Mouse (Mus musculus): ENCODE data around the gene Popdc3. TPM values are rescaled to one million over a fixed set of nuclear protein-coding genes. Genes with fewer than 3 reads are reported as not detected.

The Popdc3 gene
- polyA plus RNA-seq, 1 experiment, result not detected

DNA sequence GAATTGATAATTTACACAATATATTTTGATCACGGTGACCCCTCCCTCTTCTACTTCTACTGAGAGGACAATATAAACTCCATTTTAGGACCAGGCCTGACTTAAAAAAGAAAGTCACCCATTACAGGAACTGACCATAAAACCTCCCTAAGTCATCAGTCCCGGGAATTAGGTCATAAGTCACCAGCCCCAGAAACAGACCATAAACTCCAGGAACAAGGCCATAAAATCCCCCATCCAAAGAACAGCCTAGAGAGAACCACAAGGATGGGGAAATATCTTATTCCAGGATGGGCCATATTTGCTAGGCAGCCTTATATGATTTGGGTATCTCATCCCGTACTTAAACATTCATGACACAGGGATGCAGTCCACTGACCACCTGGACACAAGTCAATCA lies 3.6 kb upstream of the Popdc3 start:
- H3K4me1 ChIP-seq (ENCODE audit: control insufficient read depth, insufficient read depth, insufficient read length, low read length), result no peaks in the 10 kb centered on the region
- no peak overlapping the region for H3K27ac ChIP-seq (replicated peaks; ENCODE audit: low read depth, low read length)
- H3K4me3 ChIP-seq (ENCODE audit: insufficient read depth, low read depth, low read length), result no peak overlapping the region

DNA sequence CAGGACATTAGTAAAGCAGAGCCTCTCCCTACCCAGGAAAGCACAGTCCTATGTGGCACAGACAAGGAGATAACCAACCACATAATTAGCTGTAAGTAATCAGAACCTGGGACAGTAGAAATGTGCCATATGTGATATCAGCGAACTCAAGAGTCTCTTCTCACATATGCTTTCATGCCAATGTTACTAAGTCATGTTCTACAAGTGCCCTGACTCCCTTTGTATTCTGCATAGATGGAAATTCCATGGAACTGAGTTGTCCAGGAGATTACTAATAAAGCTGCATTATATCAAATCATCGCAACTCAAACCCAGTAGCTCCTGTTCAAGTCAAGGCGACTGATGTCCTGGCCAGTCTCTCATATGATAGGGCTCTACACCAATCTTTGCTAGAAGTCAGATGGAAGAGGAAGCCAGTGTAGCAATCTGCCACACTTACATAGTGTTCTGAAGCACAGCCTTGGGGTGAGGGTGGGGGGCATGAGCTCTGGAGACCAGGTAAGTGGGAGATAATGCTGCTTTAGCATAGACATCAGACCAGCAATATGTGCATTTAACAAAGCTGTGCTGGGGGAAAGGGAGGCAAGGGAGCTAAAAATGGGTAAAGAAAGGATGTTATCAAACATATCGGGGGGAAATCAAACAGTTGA lies 2.9 kb downstream of the Popdc3 start:
- Histone ChIP-seq H3K4me3 (ENCODE audit: insufficient read depth, low read depth, low read length) (no peak overlapping the region), H3K27ac (replicated peaks; ENCODE audit: low read depth, low read length) (no peak overlapping the region)

DNA sequence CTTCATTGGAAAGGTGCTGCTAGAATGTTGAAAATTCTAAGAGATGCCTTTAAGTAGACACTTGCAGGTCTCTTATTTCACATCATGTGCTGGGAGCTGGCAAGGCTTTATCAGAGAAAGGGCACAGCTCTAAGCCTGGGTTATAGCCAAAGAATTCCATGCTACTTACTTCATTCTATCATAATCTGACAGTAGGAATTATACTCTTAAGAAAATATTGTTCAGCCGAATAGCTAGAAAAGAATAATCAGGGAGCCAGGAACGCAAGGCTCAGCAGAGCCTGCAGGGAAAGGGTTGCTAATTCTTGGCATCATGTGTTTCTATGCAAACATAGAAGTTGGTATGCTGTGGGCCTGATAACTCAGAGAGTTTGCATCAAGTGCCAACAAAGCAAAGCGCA lies 3.4 kb downstream of the Popdc3 start:
- Histone ChIP-seq H3K27ac (replicated peaks; ENCODE audit: low read depth, low read length) (no peak overlapping the region), H3K4me3 (ENCODE audit: insufficient read depth, low read depth, low read length) (no peak overlapping the region), H3K4me1 (ENCODE audit: control insufficient read depth, insufficient read depth, insufficient read length, low read length) (no peaks in the 10 kb centered on the region)

More for the DNA sequence above, 2.9 kb downstream of the Popdc3 start:
- H3K4me1 ChIP-seq (ENCODE audit: control insufficient read depth, insufficient read depth, insufficient read length, low read length), result no peaks in the 10 kb centered on the region

DNA sequence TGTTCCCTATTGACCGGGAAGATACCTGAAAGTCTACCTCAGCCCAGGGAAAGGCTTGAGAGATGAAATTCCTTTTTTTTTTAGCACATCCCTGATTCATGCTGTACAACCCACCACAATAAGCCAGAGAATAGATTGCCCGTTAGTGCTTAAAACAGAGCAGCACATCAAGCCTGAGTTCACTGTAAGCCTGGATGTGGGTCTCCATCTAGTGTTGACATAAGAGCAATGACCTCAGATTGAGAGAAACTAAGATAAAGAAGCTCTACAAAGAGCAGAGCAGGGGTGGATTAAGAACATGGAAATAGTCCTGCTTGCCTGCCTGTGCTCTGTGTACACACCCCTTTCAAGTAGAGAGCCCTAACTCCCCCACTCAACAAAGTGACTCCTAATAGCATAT lies 7.6 kb downstream of the Popdc3 start:
- Histone ChIP-seq H3K4me1 (ENCODE audit: control insufficient read depth, insufficient read depth, insufficient read length, low read length) (no peaks in the 10 kb centered on the region), H3K4me3 (ENCODE audit: insufficient read depth, low read depth, low read length) (no peak overlapping the region)

DNA sequence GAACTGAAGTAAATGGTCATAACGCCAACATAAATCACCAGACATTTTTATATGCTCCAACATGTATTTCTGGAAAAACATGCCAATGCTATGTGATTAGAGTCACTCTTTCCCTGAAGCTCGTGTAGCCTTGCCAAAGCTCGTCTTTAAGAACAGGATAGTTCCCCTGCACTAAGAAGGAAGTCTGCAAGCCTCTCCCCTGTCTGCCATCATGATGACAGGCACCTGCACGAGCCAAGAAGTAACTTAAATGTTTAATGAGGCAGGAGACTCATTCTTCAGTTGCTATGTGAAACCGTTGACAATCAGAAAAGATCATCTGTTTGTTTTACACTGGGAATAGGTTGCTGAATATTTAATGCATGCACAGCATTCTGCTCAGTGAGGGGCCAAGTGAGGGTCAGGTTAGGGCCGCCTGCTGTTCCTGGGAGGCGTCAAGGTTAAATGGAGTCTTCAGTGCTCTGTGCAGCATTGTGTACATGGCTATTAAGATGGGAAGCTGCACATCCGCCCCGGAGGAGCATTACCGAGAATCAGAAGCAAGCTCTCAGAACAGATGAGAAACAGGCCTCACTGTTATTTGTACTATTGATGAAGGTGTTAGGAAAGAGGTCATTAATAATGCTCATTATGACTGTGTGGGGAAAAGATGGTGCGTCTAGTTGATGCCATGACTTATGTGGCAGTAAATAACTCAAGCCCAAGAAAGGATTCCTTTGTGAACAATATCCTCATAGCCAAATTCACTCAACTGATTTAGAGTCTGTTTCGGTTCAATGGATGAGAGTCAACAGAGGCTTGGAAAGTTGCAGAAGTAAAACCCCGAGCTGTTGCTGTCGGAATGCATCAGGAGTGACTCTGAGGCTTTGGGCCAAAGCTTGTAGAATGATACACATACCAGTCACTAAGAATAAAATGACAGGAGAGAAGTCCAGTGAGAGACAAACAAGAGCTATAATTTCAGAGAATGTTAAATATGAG lies 15.7 kb downstream of the Popdc3 start:
- Histone ChIP-seq H3K4me3 (ENCODE audit: insufficient read depth, low read depth, low read length) (no peak overlapping the region), H3K27ac (replicated peaks; ENCODE audit: low read depth, low read length) (no peak overlapping the region), H3K4me1 (ENCODE audit: control insufficient read depth, insufficient read depth, insufficient read length, low read length) (no peaks in the 10 kb centered on the region)

More for the DNA sequence above, 7.6 kb downstream of the Popdc3 start:
- no peak overlapping the region for H3K27ac ChIP-seq (replicated peaks; ENCODE audit: low read depth, low read length)

DNA sequence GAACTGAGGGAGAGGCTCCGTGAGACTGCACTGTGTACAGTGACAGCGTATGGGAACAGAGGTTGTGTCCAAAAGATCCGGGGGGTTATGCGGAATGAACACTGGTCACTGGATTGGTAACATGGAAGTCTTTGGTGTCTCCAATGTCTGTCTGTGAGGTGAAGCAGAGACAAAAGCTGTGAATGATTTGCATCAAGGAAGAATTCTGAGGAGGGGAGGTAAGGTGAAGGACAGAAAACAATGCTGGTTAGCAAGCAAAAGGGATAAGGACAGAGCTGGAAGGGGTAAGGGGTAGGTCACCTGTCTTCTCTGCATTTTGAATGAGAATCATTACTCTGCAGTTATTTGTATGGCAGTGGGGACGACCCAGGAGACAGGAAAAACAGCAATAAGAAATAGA lies 16.6 kb downstream of the Popdc3 start:
- Histone ChIP-seq H3K4me3 (ENCODE audit: insufficient read depth, low read depth, low read length) (no peak overlapping the region), H3K4me1 (ENCODE audit: control insufficient read depth, insufficient read depth, insufficient read length, low read length) (no peaks in the 10 kb centered on the region), H3K27ac (replicated peaks; ENCODE audit: low read depth, low read length) (no peak overlapping the region)

DNA sequence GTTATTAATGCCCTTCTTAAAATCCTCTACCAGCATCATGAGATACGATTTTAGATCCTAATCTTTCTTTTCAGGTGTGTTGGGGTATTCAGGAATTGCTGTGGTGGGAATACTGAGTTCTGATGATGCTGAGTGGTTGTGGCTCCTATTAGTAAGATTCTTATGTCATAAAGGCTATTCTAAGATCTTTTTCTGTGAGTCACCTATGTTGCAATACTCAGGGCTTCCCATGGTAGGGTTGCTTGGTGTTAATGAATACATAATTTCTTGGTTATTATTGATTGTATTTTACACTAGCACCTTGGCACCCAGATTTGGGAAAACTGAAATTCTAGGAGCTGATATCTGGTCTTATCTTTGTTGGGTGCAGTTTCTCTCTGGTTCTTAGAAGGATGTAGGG lies 26.7 kb downstream of the Popdc3 start:
- Histone ChIP-seq H3K4me3 (ENCODE audit: insufficient read depth, low read depth, low read length) (no peak overlapping the region), H3K27ac (replicated peaks; ENCODE audit: low read depth, low read length) (no peak overlapping the region), H3K4me1 (ENCODE audit: control insufficient read depth, insufficient read depth, insufficient read length, low read length) (no peaks in the 10 kb centered on the region)

DNA sequence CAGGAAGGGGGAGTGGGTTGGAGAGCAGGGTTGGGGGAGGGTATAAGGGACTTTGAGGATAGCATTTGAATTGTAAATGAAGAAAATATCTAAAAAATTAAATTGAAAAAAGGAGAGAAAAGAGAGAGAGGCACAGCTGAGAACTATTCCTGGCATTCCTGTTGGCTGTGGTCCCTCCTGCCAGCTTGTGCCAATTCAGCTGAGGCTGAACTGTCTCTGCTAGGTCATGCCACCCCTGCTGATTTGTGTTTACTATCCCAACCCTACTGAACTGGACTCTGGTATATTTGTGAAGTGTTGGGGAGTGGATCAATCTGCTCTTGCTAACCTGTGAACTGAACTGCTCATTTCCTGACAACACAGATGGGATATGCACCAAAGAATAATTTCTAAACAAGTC lies 32.3 kb downstream of the Popdc3 start:
- Histone ChIP-seq H3K4me3 (ENCODE audit: insufficient read depth, low read depth, low read length) (no peak overlapping the region), H3K27ac (replicated peaks; ENCODE audit: low read depth, low read length) (no peak overlapping the region), H3K4me1 (ENCODE audit: control insufficient read depth, insufficient read depth, insufficient read length, low read length) (no peaks in the 10 kb centered on the region)

DNA sequence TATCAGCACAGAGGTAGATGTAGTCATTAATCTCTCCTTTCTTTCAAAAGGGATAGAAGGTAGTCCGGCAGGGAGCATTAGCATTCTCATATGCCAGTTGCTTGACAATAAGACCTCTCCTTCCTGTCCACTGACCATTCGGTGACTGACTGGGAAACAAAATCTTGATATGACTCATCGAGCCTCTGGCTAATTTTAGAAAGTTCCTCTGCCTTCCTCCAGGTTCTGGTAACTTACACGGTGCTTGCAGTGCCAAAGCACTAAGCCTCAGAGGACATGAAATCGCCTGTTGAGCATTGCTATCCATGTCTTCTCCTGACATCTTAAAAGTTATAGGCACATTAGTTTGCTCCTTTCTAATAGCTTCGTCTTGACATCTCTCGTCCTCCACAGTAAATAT lies 38.8 kb downstream of the Popdc3 start:
- no peak overlapping the region for H3K27ac ChIP-seq (replicated peaks; ENCODE audit: low read depth, low read length)
- no peaks in the 10 kb centered on the region for H3K4me1 ChIP-seq (ENCODE audit: control insufficient read depth, insufficient read depth, insufficient read length, low read length)
- no peak overlapping the region for H3K4me3 ChIP-seq (ENCODE audit: insufficient read depth, low read depth, low read length)

DNA sequence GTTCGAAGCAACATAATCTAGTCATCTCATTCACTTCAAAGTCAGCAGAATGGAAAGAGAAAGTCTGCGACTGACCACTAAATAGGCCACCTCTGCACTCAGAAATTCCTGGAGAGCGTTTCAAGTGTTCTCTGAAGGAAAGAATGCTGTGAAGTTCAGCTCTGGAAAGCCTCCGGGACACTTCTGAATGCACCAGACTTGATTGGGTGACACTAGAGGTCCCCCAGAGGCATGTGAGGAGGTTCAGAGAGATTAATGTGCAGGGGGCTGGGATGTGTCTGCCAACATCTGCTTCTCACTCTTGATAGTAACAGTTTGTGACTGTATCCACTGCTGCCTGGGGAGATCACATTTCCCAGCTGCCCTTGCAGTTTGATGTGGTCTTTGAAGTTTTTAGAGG lies 52.1 kb downstream of the Popdc3 start:
- Histone ChIP-seq H3K27ac (replicated peaks; ENCODE audit: low read depth, low read length) (no peak overlapping the region), H3K4me3 (ENCODE audit: insufficient read depth, low read depth, low read length) (no peak overlapping the region), H3K4me1 (ENCODE audit: control insufficient read depth, insufficient read depth, insufficient read length, low read length) (no peaks in the 10 kb centered on the region)

DNA sequence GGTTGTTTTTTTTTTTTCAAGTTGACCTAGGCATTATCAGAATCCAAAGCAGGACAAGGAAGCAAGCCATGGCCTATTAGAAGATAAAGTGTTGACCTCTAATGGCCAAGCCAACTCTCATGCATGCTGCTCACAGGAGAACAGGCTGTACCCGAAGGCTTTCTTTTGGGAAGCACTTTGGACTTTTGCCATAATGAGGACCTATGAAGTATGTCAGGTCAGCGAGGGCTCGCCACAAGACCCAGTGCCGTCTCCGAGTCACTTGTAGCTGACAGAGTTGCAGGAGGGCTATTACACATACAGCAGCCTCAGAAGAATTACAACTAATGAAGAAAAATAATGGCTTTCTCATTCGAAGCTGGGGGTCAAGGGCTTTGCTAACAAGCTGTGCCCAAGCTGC lies 55.5 kb downstream of the Popdc3 start:
- Histone ChIP-seq H3K4me1 (ENCODE audit: control insufficient read depth, insufficient read depth, insufficient read length, low read length) (no peaks in the 10 kb centered on the region), H3K27ac (replicated peaks; ENCODE audit: low read depth, low read length) (no peak overlapping the region), H3K4me3 (ENCODE audit: insufficient read depth, low read depth, low read length) (no peak overlapping the region)

DNA sequence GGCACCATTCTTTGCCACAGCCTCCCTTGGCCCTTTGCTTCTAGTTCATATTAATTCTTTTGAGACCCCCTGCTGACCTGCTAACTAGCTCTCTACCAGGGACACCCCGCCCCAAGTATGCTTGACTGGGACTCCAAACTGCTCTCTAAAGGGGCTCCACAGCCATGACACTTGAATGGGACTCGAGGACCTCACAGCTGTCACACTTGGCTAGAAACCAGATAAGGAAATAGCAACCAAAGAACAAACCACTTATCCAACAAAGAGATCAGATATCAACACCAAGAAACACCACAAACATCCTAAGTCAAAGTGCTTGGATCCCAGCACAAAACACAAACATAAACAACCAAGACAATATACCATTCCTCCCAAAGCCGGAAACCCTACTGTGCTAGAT lies 58.4 kb downstream of the Popdc3 start:
- Histone ChIP-seq H3K27ac (replicated peaks; ENCODE audit: low read depth, low read length) (no peak overlapping the region), H3K4me1 (ENCODE audit: control insufficient read depth, insufficient read depth, insufficient read length, low read length) (no peaks in the 10 kb centered on the region), H3K4me3 (ENCODE audit: insufficient read depth, low read depth, low read length) (no peak overlapping the region)

DNA sequence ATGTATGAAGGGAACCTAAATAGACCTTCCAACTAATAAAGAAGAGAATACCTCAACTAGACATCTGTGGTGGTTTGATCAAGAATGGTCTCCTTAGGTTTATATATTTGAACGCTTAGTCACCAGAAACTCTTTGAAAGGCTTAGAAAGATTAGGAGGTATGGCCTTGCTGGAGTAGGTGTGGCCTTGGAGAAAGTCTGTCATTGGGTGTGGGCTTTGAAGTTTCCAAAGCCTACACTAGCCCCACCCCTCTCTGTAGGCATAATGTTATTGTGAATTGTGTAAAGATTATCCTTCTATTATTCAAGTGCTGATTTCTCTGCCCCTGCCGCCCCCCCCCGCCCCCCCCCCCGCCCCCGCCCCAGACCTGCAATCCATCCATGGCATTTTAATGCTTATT lies 59.6 kb downstream of the Popdc3 start:
- Histone ChIP-seq H3K4me1 (ENCODE audit: control insufficient read depth, insufficient read depth, insufficient read length, low read length) (no peaks in the 10 kb centered on the region), H3K4me3 (ENCODE audit: insufficient read depth, low read depth, low read length) (no peak overlapping the region), H3K27ac (replicated peaks; ENCODE audit: low read depth, low read length) (no peak overlapping the region)

DNA sequence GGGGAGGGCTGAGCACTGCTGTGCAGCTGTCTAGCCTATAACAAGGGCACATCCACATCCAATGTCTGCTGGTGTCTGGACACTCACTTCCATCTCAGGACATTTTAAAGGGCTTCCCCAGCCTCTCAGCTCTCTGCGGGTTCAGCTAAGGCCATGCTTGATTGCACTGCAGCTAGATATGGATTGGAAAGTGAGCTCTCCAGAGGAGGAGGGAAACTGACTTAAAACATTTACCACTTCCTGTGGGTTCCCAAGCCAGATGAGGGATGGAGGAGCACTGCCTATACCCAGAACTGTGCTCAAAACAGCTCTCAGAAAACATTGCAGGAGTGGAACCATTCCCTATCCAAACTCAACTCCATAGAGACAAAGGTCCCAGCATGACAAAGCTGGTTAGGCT lies 82.6 kb downstream of the Popdc3 start:
- Histone ChIP-seq H3K4me1 (ENCODE audit: control insufficient read depth, insufficient read depth, insufficient read length, low read length) (no peaks in the 10 kb centered on the region), H3K4me3 (ENCODE audit: insufficient read depth, low read depth, low read length) (no peak overlapping the region), H3K27ac (replicated peaks; ENCODE audit: low read depth, low read length) (no peak overlapping the region)

DNA sequence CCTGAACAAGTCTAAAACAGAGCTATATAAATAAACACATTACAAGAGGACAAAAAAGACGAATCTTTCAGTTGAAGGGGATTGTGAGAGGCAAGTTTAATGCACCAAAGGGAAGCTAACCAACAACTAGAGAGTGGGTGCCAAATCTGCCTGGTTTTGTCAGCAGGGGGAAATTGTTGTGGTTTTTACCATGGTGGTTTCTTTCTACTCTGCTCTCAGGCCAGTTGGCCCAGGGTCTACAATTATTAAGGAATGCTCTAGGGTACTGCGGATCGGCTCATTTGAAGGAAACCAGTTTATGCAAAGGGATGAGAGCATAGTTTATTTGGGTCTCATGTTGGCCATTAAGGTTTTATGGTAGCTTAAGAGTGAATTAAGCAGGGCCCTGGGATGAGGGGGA lies 84.2 kb downstream of the Popdc3 start:
- H3K4me3 ChIP-seq (ENCODE audit: insufficient read depth, low read depth, low read length), result no peak overlapping the region
- H3K27ac ChIP-seq (replicated peaks; ENCODE audit: low read depth, low read length), result no peak overlapping the region
- H3K4me1 ChIP-seq (ENCODE audit: control insufficient read depth, insufficient read depth, insufficient read length, low read length), result no peaks in the 10 kb centered on the region

DNA sequence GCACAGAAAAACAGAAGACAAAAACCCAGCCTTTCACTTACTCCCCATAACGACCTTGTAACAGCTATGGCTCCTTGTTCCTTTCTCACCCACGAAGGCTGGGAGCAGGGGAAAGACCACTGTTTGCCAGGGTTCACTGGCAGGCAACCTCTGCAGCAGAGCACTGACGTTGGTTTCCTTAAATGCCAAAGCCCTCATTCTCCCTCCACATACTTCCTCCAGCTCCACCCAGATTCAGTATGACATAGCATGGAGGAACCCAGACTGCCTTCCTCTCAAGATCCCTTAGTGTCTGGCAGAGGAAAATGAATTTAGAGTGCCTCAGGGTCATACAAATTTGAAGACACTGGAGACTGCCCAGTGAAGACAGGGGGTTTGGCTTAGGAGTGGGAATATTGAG lies 98.6 kb downstream of the Popdc3 start:
- Histone ChIP-seq H3K4me3 (ENCODE audit: insufficient read depth, low read depth, low read length) (no peak overlapping the region), H3K4me1 (ENCODE audit: control insufficient read depth, insufficient read depth, insufficient read length, low read length) (no peaks in the 10 kb centered on the region), H3K27ac (replicated peaks; ENCODE audit: low read depth, low read length) (no peak overlapping the region)

Data from brown adipose tissue, adult 24 weeks (tissue).